In the genomic region with DNA sequence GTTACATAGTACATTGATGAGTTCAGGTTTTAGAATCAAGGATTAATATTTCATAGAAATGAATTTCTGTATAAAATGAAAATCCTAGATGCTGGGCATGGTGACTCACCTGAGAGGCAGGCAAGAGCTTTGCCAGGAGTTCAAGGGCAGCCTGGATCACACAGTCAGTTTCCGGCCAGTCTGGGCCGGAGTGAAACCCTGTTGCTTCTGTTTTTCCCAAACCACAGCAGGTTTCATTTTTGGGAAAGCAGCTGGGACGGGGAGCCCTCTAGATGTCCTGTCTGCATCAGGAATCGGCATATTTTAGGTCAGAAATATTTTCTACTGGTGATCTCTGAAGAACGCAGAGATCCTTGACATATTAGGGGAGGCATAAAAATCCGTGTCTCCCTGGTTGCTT, we compare ENCODE assay signal across 9 mouse cellular contexts. TPM values are rescaled to one million over a fixed set of nuclear protein-coding genes. Genes with fewer than 3 reads are reported as not detected.
DNase-seq lines count a peak whose midpoint lies in the region; ATAC-seq and TF ChIP-seq lines count a peak whose summit lies in the region.
"Had no signal": no experiment of that assay in that cellular context is flagged by ENCODE, and none has a peak within 500 bp of the region (broad histone marks: within the 10 kb centered on the region; RNA-seq: fewer than 3 reads in every experiment).

No protein-coding gene starts in this region.

- H3K4me3 ChIP-seq in kidney, embryonic 14.5 days (ENCODE audit: low read length), result no peak overlapping the region
- H3K4me3 ChIP-seq in forebrain, postnatal 0 days (ENCODE audit: low read depth, low read length), result no peak overlapping the region; the same call in 1 of the 2 replicates
- no peak overlapping the region for H3K4me3 ChIP-seq in limb, embryonic 15.5 days

- WGBS in kidney, embryonic 14.5 days, result 42% methylated on average over 6 of the region's 6 CpGs
- WGBS in forebrain, postnatal 0 days, result 33% methylated on average over 6 of the region's 6 CpGs
- 44% methylated on average over 6 of the region's 6 CpGs for WGBS in limb, embryonic 15.5 days

- H3K4me2 ChIP-seq in kidney, embryonic 14.5 days (replicated peaks; ENCODE audit: low read depth, low read length), result peak overlapping the region; percentile 26
- peak overlapping the region; percentile 29 for H3K4me2 ChIP-seq in forebrain, postnatal 0 days (ENCODE audit: low read depth)
- H3K4me2 ChIP-seq in limb, embryonic 15.5 days, result peak overlapping the region; percentile 33; the same call in 1 of the 2 replicates

- TF ChIP-seq CTCF in forebrain, postnatal 0 days (IDR thresholded peaks at IDR 0.05; ENCODE audit: low read depth), result no peak

- ATAC-seq in kidney, embryonic 14.5 days (ENCODE audit: low FRiP score, low TSS enrichment), result no peak
- ATAC-seq in forebrain, postnatal 0 days, result no peak
- no peak for ATAC-seq in limb, embryonic 15.5 days (ENCODE audit: insufficient number of reproducible peaks, low FRiP score, low TSS enrichment, low read depth)

- no peak overlapping the region for H3K9ac ChIP-seq in kidney, embryonic 14.5 days (ENCODE audit: low read depth, low read length)
- peak overlapping the region; percentile 25; the same call in 1 of the 2 replicates for H3K9ac ChIP-seq in forebrain, postnatal 0 days
- no peak overlapping the region for H3K9ac ChIP-seq in limb, embryonic 15.5 days

- peak overlapping the region; percentile 83 for H3K27ac ChIP-seq in kidney, embryonic 14.5 days (ENCODE audit: low read depth, low read length)
- H3K27ac ChIP-seq in forebrain, postnatal 0 days (ENCODE audit: low read depth, low read length), result peak overlapping the region; percentile 80
- peak overlapping the region; percentile 77 for H3K27ac ChIP-seq in limb, embryonic 15.5 days

- H3K36me3 ChIP-seq in kidney, embryonic 14.5 days (ENCODE audit: control insufficient read depth, insufficient read depth, low read length), result no peaks in the 10 kb centered on the region
- H3K36me3 ChIP-seq in forebrain, postnatal 0 days (ENCODE audit: insufficient read depth), result no peaks in the 10 kb centered on the region
- H3K36me3 ChIP-seq in limb, embryonic 15.5 days, result no peaks in the 10 kb centered on the region

- no peak for DNase-seq in kidney, adult 11 months
- peak; percentile 73 for DNase-seq in adrenal gland, adult 8-10 months
- no peak for DNase-seq in forebrain, postnatal 0 days
- DNase-seq in cerebellum, adult 11 months, result no peak
- DNase-seq in ovary, postnatal 14 days (ENCODE audit: low spot score), result no peak
- no peak for DNase-seq in right cerebral cortex, postnatal 36 days (ENCODE audit: low spot score in 2 of 2)
- DNase-seq: thymus, postnatal 36 days had no signal

- H3K27me3 ChIP-seq in kidney, embryonic 14.5 days (ENCODE audit: control insufficient read depth, insufficient read depth, low read length), result no peaks in the 10 kb centered on the region
- no peaks in the 10 kb centered on the region for H3K27me3 ChIP-seq in forebrain, postnatal 0 days (ENCODE audit: insufficient read depth, low read length)
- no peaks in the 10 kb centered on the region for H3K27me3 ChIP-seq in limb, embryonic 15.5 days

- peaks cover 91% of the 10 kb centered on the region for H3K4me1 ChIP-seq in kidney, embryonic 14.5 days (ENCODE audit: control insufficient read depth, insufficient read depth, low read length)
- peaks cover 27% of the 10 kb centered on the region for H3K4me1 ChIP-seq in forebrain, postnatal 0 days (ENCODE audit: insufficient read depth)
- peaks cover 83% of the 10 kb centered on the region for H3K4me1 ChIP-seq in limb, embryonic 15.5 days

- H3K9me3 ChIP-seq in kidney, embryonic 14.5 days (ENCODE audit: control insufficient read depth, low read length), result no peaks in the 10 kb centered on the region
- no peaks in the 10 kb centered on the region for H3K9me3 ChIP-seq in forebrain, postnatal 0 days (ENCODE audit: low read length)
- no peaks in the 10 kb centered on the region for H3K9me3 ChIP-seq in limb, embryonic 15.5 days

RNA-seq across cellular contexts. Expression of a gene that starts 29.0 kb away (rescaled TPM):
- polyA plus RNA-seq in kidney, embryonic 14.5 days (2014; fragmentation: Nextera tagmentation; extraction: Ambion mirVana), result 34.4 and 42.7 TPM in 2 replicates
- total RNA-seq in adrenal gland, adult 8-10 months (2022), result 10 to 100 TPM; 73.6 to 99.3 (median 77.1) TPM
- total RNA-seq in forebrain, postnatal 0 days (2014; rRNA removed), result 16.6 and 28.4 TPM in 2 replicates
- polyA plus RNA-seq in forebrain, postnatal 0 days (2015; fragmentation: Nextera tagmentation; extraction: Ambion mirVana), result 5.9 and 8.1 TPM in 2 replicates
- polyA plus RNA-seq in limb, embryonic 15.5 days (2015; fragmentation: Nextera tagmentation; extraction: Ambion mirVana), result 35.8 and 40.8 TPM in 2 replicates
